10 mouse cellular contexts compared by ENCODE assay signal in genomic region chrX:57503634-57504033, GRCm38 (mm10). TPM values are rescaled to one million over a fixed set of nuclear protein-coding genes. Genes with fewer than 3 reads are reported as not detected.
A peak's percentile ranks its signal among the peaks of the same experiment; 100 is the strongest.
DNase-seq lines count a peak whose midpoint lies in the region; ATAC-seq lines count a peak whose summit lies in the region.
"Had no signal": no experiment of that assay in that cellular context is flagged by ENCODE, and none has a peak within 500 bp of the region (broad histone marks: within the 10 kb centered on the region; RNA-seq: fewer than 3 reads in every experiment).

Gpr101 (minus strand) TSS chrX:57503757.

- H3K4me3 ChIP-seq in heart, embryonic 16.5 days (ENCODE audit: low read length) = peak within 1 kb of the TSS; percentile 34
- H3K4me3 ChIP-seq in forebrain, embryonic 16.5 days (replicated peaks; ENCODE audit: low read length) = peak within 1 kb of the TSS; percentile 43
- H3K4me3 ChIP-seq in midbrain, embryonic 15.5 days = peak within 1 kb of the TSS; percentile 45

- H3K4me2 ChIP-seq in heart, embryonic 16.5 days (ENCODE audit: low read depth, low read length) = peak within 1 kb of the TSS; percentile 59
- peak within 1 kb of the TSS; percentile 68 for H3K4me2 ChIP-seq in forebrain, embryonic 16.5 days (ENCODE audit: low read length)
- H3K4me2 ChIP-seq in midbrain, embryonic 15.5 days = peak within 1 kb of the TSS; percentile 79

- H3K27me3 ChIP-seq in heart, embryonic 16.5 days (ENCODE audit: control insufficient read depth, insufficient read depth, low read length) = peaks cover 24% of the 10 kb centered on the region
- H3K27me3 ChIP-seq in forebrain, embryonic 16.5 days (replicated peaks; ENCODE audit: control insufficient read depth, insufficient read depth, low read length) = no peaks in the 10 kb centered on the region; the same call in 1 of the 2 replicates
- H3K27me3 ChIP-seq in midbrain, embryonic 15.5 days (replicated peaks) = no peaks in the 10 kb centered on the region; the same call in none of the 2 replicates

- no peaks in the 10 kb centered on the region for H3K4me1 ChIP-seq in heart, embryonic 16.5 days (ENCODE audit: control insufficient read depth, insufficient read depth, low read length)
- H3K4me1 ChIP-seq in forebrain, embryonic 16.5 days (replicated peaks; ENCODE audit: control insufficient read depth, insufficient read depth, low read length) = no peaks in the 10 kb centered on the region
- no peaks in the 10 kb centered on the region for H3K4me1 ChIP-seq in midbrain, embryonic 15.5 days

- intact Hi-C loops in heart, postnatal 14 days (cut with DNase I) = no loop called here
- intact Hi-C loops in gastrocnemius, postnatal 14 days (cut with DNase I; ENCODE audit: low total_unique reads) = no loop called here

- H3K9ac ChIP-seq in heart, embryonic 16.5 days (ENCODE audit: low read length) = no peak within 1 kb of the TSS
- peak within 1 kb of the TSS; percentile 41 for H3K9ac ChIP-seq in forebrain, embryonic 16.5 days (replicated peaks; ENCODE audit: low read depth, low read length)
- peak within 1 kb of the TSS; percentile 29 for H3K9ac ChIP-seq in midbrain, embryonic 15.5 days

- ATAC-seq in heart, embryonic 16.5 days (replicated peaks; ENCODE audit: extremely low read depth, insufficient read depth, low FRiP score) = no peak
- ATAC-seq in forebrain, embryonic 16.5 days = peak; percentile 69; the same call in 1 of the 2 replicates
- peak; percentile 86 for ATAC-seq in midbrain, embryonic 15.5 days (replicated peaks)

- no peaks in the 10 kb centered on the region for H3K36me3 ChIP-seq in heart, embryonic 16.5 days (ENCODE audit: control insufficient read depth, insufficient read depth)
- H3K36me3 ChIP-seq in forebrain, embryonic 16.5 days (ENCODE audit: control insufficient read depth, insufficient read depth) = no peaks in the 10 kb centered on the region
- no peaks in the 10 kb centered on the region for H3K36me3 ChIP-seq in midbrain, embryonic 15.5 days (replicated peaks)

- WGBS in heart, embryonic 16.5 days = 11% methylated on average over 27 of the region's 28 CpGs
- 16% methylated on average over 14 of the region's 28 CpGs for WGBS in forebrain, embryonic 16.5 days
- WGBS in midbrain, embryonic 15.5 days = 25% methylated on average over 15 of the region's 28 CpGs

- no peak for DNase-seq in heart, postnatal 14 days
- DNase-seq in R1 (ENCODE audit: low read depth, low spot score) = peak; percentile 10
- DNase-seq in adrenal gland, postnatal 14 days = no peak
- DNase-seq in gastrocnemius, postnatal 14 days = no peak
- DNase-seq in kidney, postnatal 25 days = no peak

- H3K9me3 ChIP-seq in heart, embryonic 16.5 days (replicated peaks; ENCODE audit: control insufficient read depth, low read length) = no peaks in the 10 kb centered on the region; the same call in 1 of the 2 replicates
- H3K9me3 ChIP-seq in forebrain, embryonic 16.5 days (ENCODE audit: control insufficient read depth, low read length) = no peaks in the 10 kb centered on the region
- no peaks in the 10 kb centered on the region for H3K9me3 ChIP-seq in midbrain, embryonic 15.5 days

- no peak within 1 kb of the TSS for H3K27ac ChIP-seq in heart, embryonic 16.5 days (ENCODE audit: low read length)
- no peak within 1 kb of the TSS for H3K27ac ChIP-seq in forebrain, embryonic 16.5 days (ENCODE audit: low read length)
- H3K27ac ChIP-seq in midbrain, embryonic 15.5 days = no peak within 1 kb of the TSS
- H3K27ac ChIP-seq: macrophage had no signal

RNA-seq across cellular contexts. Expression of gene Gpr101, which starts in this region (rescaled TPM):
- not detected in 2 replicates for polyA plus RNA-seq in heart, embryonic 16.5 days (2015; fragmentation: Nextera tagmentation; extraction: Ambion mirVana)
- not detected for total RNA-seq in heart, postnatal 14 days (2021)
- 0.22 and 0.39 TPM in 2 replicates for polyA plus RNA-seq in forebrain, embryonic 16.5 days (2015; fragmentation: Nextera tagmentation; extraction: Ambion mirVana)
- polyA plus RNA-seq in midbrain, embryonic 15.5 days (2015; fragmentation: Nextera tagmentation; extraction: Ambion mirVana) = 0.25 and 0.41 TPM in 2 replicates
- total RNA-seq in adrenal gland, postnatal 14 days (2021) = not detected in 2 replicates
- total RNA-seq in gastrocnemius, postnatal 14 days (2021) = not detected
- total RNA-seq: MEL had no signal
- polyA plus RNA-seq: macrophage had no signal

Comparison
In these comparisons a context has a peak if more than half of its experiments do, and no peak if none do; other contexts are left out.
1. Peak in ATAC-seq, H3K4me3 ChIP-seq, H3K9ac ChIP-seq and H3K4me2 ChIP-seq in forebrain, embryonic 16.5 days; RNA of the gene not detected or under 1 TPM.
2. Peak in ATAC-seq, H3K4me3 ChIP-seq, H3K9ac ChIP-seq and H3K4me2 ChIP-seq in midbrain, embryonic 15.5 days; RNA of the gene not detected or under 1 TPM.